In the genomic region with DNA sequence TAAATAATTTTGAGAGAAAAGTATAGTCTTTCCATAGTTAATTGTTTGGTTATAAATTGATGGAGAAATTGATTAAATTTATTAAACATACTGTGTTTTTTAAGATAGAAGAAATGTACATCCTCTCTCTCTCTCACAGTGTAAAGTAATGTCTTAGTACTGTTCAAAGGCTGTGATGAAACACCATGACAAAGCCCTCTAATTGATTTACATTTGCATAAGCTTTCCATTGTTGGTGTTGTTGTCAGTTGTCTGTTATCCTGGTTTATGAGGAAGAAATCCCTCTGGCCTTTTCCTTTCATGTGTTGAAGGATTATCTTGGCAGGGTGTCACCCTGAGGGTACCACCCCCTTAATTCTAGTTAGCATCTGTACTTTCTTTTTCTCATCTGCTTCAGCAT, we compare ENCODE assay signal across 22 mouse cellular contexts.
DNase-seq lines count a peak whose midpoint lies in the region; ATAC-seq and TF ChIP-seq lines count a peak whose summit lies in the region.
"Had no signal": no experiment of that assay in that cellular context is flagged by ENCODE, and none has a peak within 500 bp of the region (broad histone marks: within the 10 kb centered on the region; RNA-seq: fewer than 3 reads in every experiment).

No protein-coding gene starts in this region.

- no peak overlapping the region for H3K4me3 ChIP-seq in forebrain, embryonic 11.5 days (ENCODE audit: low read depth, low read length)
- no peak overlapping the region for H3K4me3 ChIP-seq in forebrain, embryonic 13.5 days
- H3K4me3 ChIP-seq in midbrain, embryonic 16.5 days (ENCODE audit: low read depth, low read length), result no peak overlapping the region
- no peak overlapping the region for H3K4me3 ChIP-seq in hindbrain, embryonic 11.5 days (ENCODE audit: low read depth, low read length)
- H3K4me3 ChIP-seq: embryonic facial prominence, embryonic 10.5 days; erythroblast, embryonic 14.5 days; forebrain, embryonic 10.5 days; heart, embryonic 10.5 days; hindbrain, embryonic 13.5 days had no signal

- no peaks in the 10 kb centered on the region for H3K27me3 ChIP-seq in forebrain, embryonic 11.5 days (ENCODE audit: control insufficient read depth, insufficient read depth, low read length)
- no peaks in the 10 kb centered on the region for H3K27me3 ChIP-seq in forebrain, embryonic 13.5 days
- H3K27me3 ChIP-seq in midbrain, embryonic 16.5 days (ENCODE audit: control insufficient read depth, insufficient read depth, low read depth, low read length), result no peaks in the 10 kb centered on the region
- no peaks in the 10 kb centered on the region for H3K27me3 ChIP-seq in hindbrain, embryonic 11.5 days (ENCODE audit: control insufficient read depth, insufficient read depth, low read length)
- H3K27me3 ChIP-seq: hindbrain, embryonic 13.5 days had no signal

- no peak overlapping the region for H3K4me2 ChIP-seq in forebrain, embryonic 11.5 days (ENCODE audit: low read depth, low read length, severe bottlenecking)
- no peak overlapping the region for H3K4me2 ChIP-seq in forebrain, embryonic 13.5 days
- H3K4me2 ChIP-seq in midbrain, embryonic 16.5 days (ENCODE audit: low read length), result no peak overlapping the region
- H3K4me2 ChIP-seq in hindbrain, embryonic 11.5 days (replicated peaks; ENCODE audit: low read depth, low read length), result no peak overlapping the region
- H3K4me2 ChIP-seq: hindbrain, embryonic 13.5 days had no signal

- no peaks in the 10 kb centered on the region for H3K4me1 ChIP-seq in forebrain, embryonic 11.5 days (replicated peaks; ENCODE audit: control insufficient read depth, insufficient read depth, low read length)
- no peaks in the 10 kb centered on the region for H3K4me1 ChIP-seq in forebrain, embryonic 13.5 days
- H3K4me1 ChIP-seq in midbrain, embryonic 16.5 days (ENCODE audit: control insufficient read depth, insufficient read depth, low read length), result no peaks in the 10 kb centered on the region
- no peaks in the 10 kb centered on the region for H3K4me1 ChIP-seq in hindbrain, embryonic 11.5 days (replicated peaks; ENCODE audit: control insufficient read depth, insufficient read depth, low read length)
- H3K4me1 ChIP-seq: embryonic facial prominence, embryonic 10.5 days; forebrain, embryonic 10.5 days; heart, embryonic 10.5 days; hindbrain, embryonic 13.5 days had no signal

- H3K36me3 ChIP-seq in forebrain, embryonic 11.5 days (ENCODE audit: control insufficient read depth, insufficient read depth, low read length), result no peaks in the 10 kb centered on the region
- H3K36me3 ChIP-seq in forebrain, embryonic 13.5 days (ENCODE audit: poor library complexity, severe bottlenecking), result no peaks in the 10 kb centered on the region
- H3K36me3 ChIP-seq in midbrain, embryonic 16.5 days (ENCODE audit: control insufficient read depth, insufficient read depth, low read length), result no peaks in the 10 kb centered on the region
- no peaks in the 10 kb centered on the region for H3K36me3 ChIP-seq in hindbrain, embryonic 11.5 days (ENCODE audit: control insufficient read depth, insufficient read depth, low read length)
- H3K36me3 ChIP-seq: embryonic facial prominence, embryonic 10.5 days; forebrain, embryonic 10.5 days; heart, embryonic 10.5 days; hindbrain, embryonic 13.5 days had no signal

- ATAC-seq in forebrain, embryonic 11.5 days (replicated peaks; ENCODE audit: low FRiP score), result 0 out of 2 replicates have a peak, but pooled peaks have one; percentile 33
- no peak for ATAC-seq in forebrain, embryonic 13.5 days
- ATAC-seq in midbrain, embryonic 16.5 days, result 0 out of 2 replicates have a peak, but pooled peaks have one; percentile 32
- no peak for ATAC-seq in hindbrain, embryonic 11.5 days (ENCODE audit: low FRiP score)
- no peak for ATAC-seq in erythroblast, adult 5-6 weeks (replicated peaks; ENCODE audit: low FRiP score, poor library complexity, severe bottlenecking)
- ATAC-seq: forebrain, embryonic 16.5 days; hindbrain, postnatal 0 days had no signal

- no peak for DNase-seq in forebrain, embryonic 11.5 days (ENCODE audit: low spot score)
- DNase-seq in ES-CJ7 (ENCODE audit: low read depth, low spot score), result peak; percentile 32
- peak; percentile 34 for DNase-seq in brain, embryonic 14.5 days (ENCODE audit: low read depth)
- DNase-seq in hindbrain, embryonic 11.5 days (ENCODE audit: low spot score), result no peak
- DNase-seq: adrenal gland, postnatal 10 days; cerebellum, adult 11-12 months; cerebellum, adult 9-10 months; cerebellum, postnatal 25 days; gastrocnemius, postnatal 10 days; heart, adult 18-20 months; heart, postnatal 10 days; heart, postnatal 4 days had no signal

- H3K9me3 ChIP-seq in forebrain, embryonic 11.5 days (ENCODE audit: control insufficient read depth, low read length), result no peaks in the 10 kb centered on the region
- no peaks in the 10 kb centered on the region for H3K9me3 ChIP-seq in forebrain, embryonic 13.5 days (replicated peaks)
- H3K9me3 ChIP-seq in midbrain, embryonic 16.5 days (replicated peaks; ENCODE audit: control insufficient read depth, low read length, poor library complexity, severe bottlenecking), result no peaks in the 10 kb centered on the region
- no peaks in the 10 kb centered on the region for H3K9me3 ChIP-seq in hindbrain, embryonic 11.5 days (ENCODE audit: control insufficient read depth, low read length)
- H3K9me3 ChIP-seq: forebrain, embryonic 10.5 days; heart, embryonic 10.5 days; hindbrain, embryonic 13.5 days had no signal

- no peak overlapping the region for H3K9ac ChIP-seq in forebrain, embryonic 11.5 days (ENCODE audit: low read length)
- no peak overlapping the region for H3K9ac ChIP-seq in forebrain, embryonic 13.5 days
- no peak overlapping the region for H3K9ac ChIP-seq in midbrain, embryonic 16.5 days (ENCODE audit: low read depth, low read length)
- no peak overlapping the region for H3K9ac ChIP-seq in hindbrain, embryonic 11.5 days (ENCODE audit: low read depth, low read length)
- H3K9ac ChIP-seq: hindbrain, embryonic 13.5 days had no signal

- no peak for TF ChIP-seq POLR2A in brain, embryonic 14.5 days (IDR thresholded peaks at IDR 0.05; ENCODE audit: borderline replicate concordance, extremely low read depth, insufficient read depth, insufficient read length, poor library complexity, severe bottlenecking)

- TF ChIP-seq CTCF in brain, embryonic 14.5 days (IDR thresholded peaks at IDR 0.05; ENCODE audit: borderline replicate concordance, extremely low read depth, insufficient read depth, insufficient read length), result no peak

- no peak overlapping the region for H3K27ac ChIP-seq in forebrain, embryonic 11.5 days (ENCODE audit: low read depth, low read length)
- H3K27ac ChIP-seq in forebrain, embryonic 13.5 days, result no peak overlapping the region
- no peak overlapping the region for H3K27ac ChIP-seq in midbrain, embryonic 16.5 days (ENCODE audit: low read length)
- H3K27ac ChIP-seq in hindbrain, embryonic 11.5 days (ENCODE audit: low read depth, low read length), result no peak overlapping the region
- H3K27ac ChIP-seq: embryonic facial prominence, embryonic 10.5 days; forebrain, embryonic 10.5 days; heart, embryonic 10.5 days; hindbrain, embryonic 13.5 days; hindbrain, postnatal 0 days had no signal

Comparison
In these comparisons a context has a peak if more than half of its experiments do, and no peak if none do; other contexts are left out.
1. ATAC-seq: peak in forebrain, embryonic 11.5 days (single experiment) and midbrain, embryonic 16.5 days (single experiment); none in forebrain, embryonic 13.5 days (single experiment), hindbrain, embryonic 11.5 days (single experiment) and erythroblast, adult 5-6 weeks (single experiment).
2. DNase-seq: peak in ES-CJ7 (single experiment) and brain, embryonic 14.5 days (single experiment); none in forebrain, embryonic 11.5 days (single experiment) and hindbrain, embryonic 11.5 days (single experiment).